Mouse (Mus musculus) CH12.LX (cell line): ENCODE data around the gene Fndc3a. TPM values are rescaled to one million over a fixed set of nuclear protein-coding genes. Genes with fewer than 3 reads are reported as not detected.

Experiments used
- DNase-seq: peaks from one replicate; pipeline ENCODE4 v3.0.0-alpha.2; 2013; ENCODE audit errors: extremely low read depth
- H3K27ac ChIP-seq: 2 replicates; pipeline ENCODE4 v1.5.1; 2012; ENCODE audit warnings: low read depth, mild to moderate bottlenecking, control low read depth, moderate library complexity; ENCODE audit not compliant: insufficient read depth
- H3K27me3 ChIP-seq: replicated peaks from 2 replicates; pipeline ENCODE3; 2012; ENCODE audit warnings: inconsistent platforms
- H3K36me3 ChIP-seq, 2 experiments: replicated peaks in 1 of 2; 2 replicates each; pipeline versions ENCODE3 to v1.6.1; 2012; ENCODE audit warnings: inconsistent platforms in 1 of 2, low read length in 1 of 2, mild to moderate bottlenecking in 1 of 2, mixed read lengths in 1 of 2, moderate library complexity in 1 of 2; ENCODE audit not compliant: control insufficient read depth in 1 of 2, insufficient read depth in 1 of 2
- H3K4me1 ChIP-seq, 2 experiments: 2 replicates each; pipeline ENCODE4 v1.6.1; 2012; ENCODE audit warnings: inconsistent platforms in 1 of 2, moderate library complexity in 1 of 2; ENCODE audit not compliant: insufficient read depth in 2 of 2, control insufficient read depth in 1 of 2
- H3K4me2 ChIP-seq: 2 replicates; pipeline ENCODE4 v1.6.1; 2012; ENCODE audit warnings: low read depth, mild to moderate bottlenecking, control low read depth; ENCODE audit not compliant: poor library complexity, insufficient read depth, severe bottlenecking
- H3K4me3 ChIP-seq, 3 experiments: fragments of 150-350 bp in 1 of 3; sonication (generic) in 1 of 3; replicated peaks in 1 of 3; 2 replicates each; pipeline versions ENCODE3 to v1.5.1; 2011 to 2012; ENCODE audit warnings: low read depth in 2 of 3, low read length in 2 of 3, mild to moderate bottlenecking in 2 of 3, moderate library complexity in 2 of 3, control low read depth in 1 of 3, improper control_type of control experiment in 1 of 3, inconsistent platforms in 1 of 3, mixed read lengths in 1 of 3; ENCODE audit not compliant: poor library complexity in 1 of 3
- H3K79me2 ChIP-seq: replicated peaks from 2 replicates; pipeline ENCODE4 v1.6.1; 2012; ENCODE audit warnings: mild to moderate bottlenecking, moderate library complexity; ENCODE audit not compliant: control insufficient read depth, poor library complexity, insufficient read depth, severe bottlenecking; ENCODE audit errors: extremely low read depth
- H3K9ac ChIP-seq: 2 replicates; pipeline ENCODE4 v1.6.1; 2012; ENCODE audit warnings: low read depth, mild to moderate bottlenecking, control low read depth, moderate library complexity; ENCODE audit not compliant: insufficient read depth
- H3K9me3 ChIP-seq: replicated peaks from 2 replicates; pipeline ENCODE3; 2012; ENCODE audit warnings: low read length, inconsistent platforms, mixed read lengths
- CHD2 ChIP-seq: IDR thresholded peaks from 2 replicates; pipeline ENCODE4 v1.6.1; 2011; ENCODE audit warnings: low read length, improper control_type of control experiment
- CTCF ChIP-seq, 2 experiments: IDR thresholded peaks in 1 of 2; conservative IDR thresholded peaks in 1 of 2; 2 replicates each; pipeline ENCODE4 v1.5.1; 2011 to 2012; ENCODE audit warnings: low read depth in 2 of 2, low read length in 2 of 2, improper control_type of control experiment in 1 of 2, inconsistent platforms in 1 of 2, mild to moderate bottlenecking in 1 of 2, moderate library complexity in 1 of 2
- ELF1 ChIP-seq: IDR thresholded peaks from 2 replicates; pipeline ENCODE4 v1.6.1; 2014; ENCODE audit warnings: low read depth, mild to moderate bottlenecking, inconsistent platforms, low read length, improper control_type of control experiment
- EP300 ChIP-seq: IDR thresholded peaks from 2 replicates; pipeline ENCODE4 v1.6.1; 2011; ENCODE audit warnings: low read length, improper control_type of control experiment
- IRF4 ChIP-seq: IDR thresholded peaks from 2 replicates; pipeline ENCODE4 v1.6.1; 2014; ENCODE audit warnings: low read depth, mild to moderate bottlenecking, inconsistent platforms, low read length, improper control_type of control experiment
- MAZ ChIP-seq: IDR thresholded peaks from 2 replicates; pipeline ENCODE4 v1.6.1; 2012; ENCODE audit warnings: low read depth, mild to moderate bottlenecking, inconsistent platforms, low read length, improper control_type of control experiment, moderate library complexity
- NELFE ChIP-seq: IDR thresholded peaks from 2 replicates; pipeline ENCODE4 v1.6.1; 2011; ENCODE audit warnings: low read depth, low read length, improper control_type of control experiment
- NRF1 ChIP-seq: IDR thresholded peaks from 2 replicates; pipeline ENCODE4 v1.6.1; 2014; ENCODE audit warnings: low read depth, mild to moderate bottlenecking, inconsistent platforms, low read length, improper control_type of control experiment, moderate library complexity
- PAX5 ChIP-seq: IDR thresholded peaks from 2 replicates; pipeline ENCODE4 v1.6.1; 2012; ENCODE audit warnings: low read length, inconsistent platforms, mixed read lengths
- RCOR1 ChIP-seq: conservative IDR thresholded peaks from 2 replicates; pipeline ENCODE4 v1.6.1; 2012; ENCODE audit warnings: low read depth, mild to moderate bottlenecking, inconsistent platforms, low read length, improper control_type of control experiment
- SIN3A ChIP-seq: IDR thresholded peaks from 2 replicates; pipeline ENCODE4 v1.6.1; 2012; ENCODE audit warnings: low read length, improper control_type of control experiment, inconsistent platforms
- TCF12 ChIP-seq: IDR thresholded peaks from 2 replicates; pipeline ENCODE4 v1.6.1; 2014; ENCODE audit warnings: low read depth, mild to moderate bottlenecking, inconsistent platforms, low read length, improper control_type of control experiment
- UBTF ChIP-seq: IDR thresholded peaks from 2 replicates; pipeline ENCODE4 v1.6.1; 2012; ENCODE audit warnings: low read depth, mild to moderate bottlenecking, inconsistent platforms, low read length, improper control_type of control experiment, moderate library complexity
- ZC3H11A ChIP-seq: IDR thresholded peaks from 2 replicates; pipeline ENCODE4 v1.6.1; 2012; ENCODE audit warnings: low read depth, mild to moderate bottlenecking, inconsistent platforms, low read length, improper control_type of control experiment
- dilution Hi-C: fragments of 300-500 bp; cut with MboI; formaldehyde crosslinking; loops from 2 replicates; pipeline ENCODE4 v1.14.3; 2020; ENCODE audit warnings: low sequenced_read_pairs; ENCODE audit not compliant: extremely low pct_unique_long_range_greater_than_20kb, extremely low pct_ligation_motif_present
- in situ Hi-C: fragments of 300-500 bp; cut with MboI; formaldehyde crosslinking; loops from 3 replicates; pipeline ENCODE4 v1.14.3; 2019; ENCODE audit warnings: low sequenced_read_pairs, low pct_ligation_motif_present, low pct_unique_long_range_greater_than_20kb, mixed read lengths
- polyA plus RNA-seq: library from polyadenylated mRNA; unstranded; fragments of >175 nt; gene quantifications from 2 replicates; pipeline ENCODE4 v1.2.1, GENCODE M21; 2012; ENCODE audit warnings: low read depth; ENCODE audit not compliant: insufficient read length
- total RNA-seq, 2 experiments: library from RNA; depleted of rRNA; stranded (reverse); fragments of 300-350 nt in 1 of 2; fragments of >200 nt in 1 of 2; gene quantifications; 2 replicates each; pipeline ENCODE4 v1.2.3; 2012 to 2014

Gene Fndc3a
- total and polyA plus RNA-seq, 3 experiments, result 35.4 to 48.6 (median 40.0) TPM

GRCm38 (mm10) chr14:72598976-72599740 is 110.6 kb downstream of the Fndc3a start:
- H3K27ac ChIP-seq, result no peak overlapping the region
- no peak for TF ChIP-seq IRF4
- TF ChIP-seq EP300, result no peak
- TF ChIP-seq TCF12, result no peak
- TF ChIP-seq, all 38 proteins: peak for 0
- H3K79me2 ChIP-seq, result peaks cover 61% of the 10 kb centered on the region
- DNase-seq, result no peak
- H3K9me3 ChIP-seq, result no peaks in the 10 kb centered on the region
- H3K4me2 ChIP-seq, result no peak overlapping the region
- dilution Hi-C loops (no loop called here), in situ Hi-C loops (no loop called here)
- no peaks in the 10 kb centered on the region for H3K27me3 ChIP-seq
- H3K36me3 ChIP-seq, result peaks cover 21 to 45% of the 10 kb centered on the region in 2 experiments
- H3K4me3 ChIP-seq, result no peak overlapping the region
- no peak overlapping the region for H3K9ac ChIP-seq
- peaks cover 8 to 72% of the 10 kb centered on the region in 2 experiments; a peak in 3 of 4 replicates for H3K4me1 ChIP-seq

- TF ChIP-seq CHD2, result no peak
- TF ChIP-seq ELF1, result no peak
- no peak for TF ChIP-seq CTCF (conservative IDR thresholded peaks at IDR 0.05 in 1 of 2, IDR thresholded peaks at IDR 0.05 in 1 of 2; ENCODE audit: low read depth in 2 of 2, low read length in 2 of 2)
- TF ChIP-seq RCOR1, result no peak
- TF ChIP-seq UBTF, result no peak
- TF ChIP-seq NELFE, result no peak
- TF ChIP-seq ZC3H11A, result no peak
- no peaks in the 10 kb centered on the region for H3K9me3 ChIP-seq
- in situ Hi-C loops (no loop called here), dilution Hi-C loops (no loop called here)
- peaks cover 4 to 36% of the 10 kb centered on the region in 2 experiments; a peak in 3 of 4 replicates for H3K4me1 ChIP-seq
- H3K4me3 ChIP-seq, result no peak overlapping the region
- H3K79me2 ChIP-seq, result peaks cover 40% of the 10 kb centered on the region
- no peak overlapping the region for H3K9ac ChIP-seq
- H3K4me2 ChIP-seq, result no peak overlapping the region
- H3K27me3 ChIP-seq, result no peaks in the 10 kb centered on the region
- H3K36me3 ChIP-seq, result peaks cover 35 to 74% of the 10 kb centered on the region in 2 experiments
- H3K27ac ChIP-seq, result no peak overlapping the region
- DNase-seq, result no peak
Observed at GRCm38 (mm10) chr14:72594191-72594590, 115.6 kb downstream of the Fndc3a start.

- Histone ChIP-seq H3K27me3 (no peaks in the 10 kb centered on the region), H3K4me3 (no peak overlapping the region), H3K4me1 (peaks cover 0 to 2% of the 10 kb centered on the region in 2 experiments; a peak in 1 of 4 replicates), H3K36me3 (peaks cover 46 to 69% of the 10 kb centered on the region in 2 experiments), H3K79me2 (peaks cover 26% of the 10 kb centered on the region), H3K27ac (peak overlapping the region; percentile 35; the same call in 1 of the 2 replicates)
- TF ChIP-seq SIN3A (no peak), MAZ (no peak), PAX5 (no peak), NRF1 (no peak)
- TF ChIP-seq, all 38 proteins: peak for 0
- in situ Hi-C loops (no loop called here), dilution Hi-C loops (no loop called here)
- Histone ChIP-seq H3K4me2 (no peak overlapping the region), H3K9me3 (no peaks in the 10 kb centered on the region), H3K9ac (no peak overlapping the region)
- no peak for DNase-seq
Observed at GRCm38 (mm10) chr14:72589415-72589814, 120.4 kb downstream of the Fndc3a start.
